Mouse (Mus musculus) neutrophil, adult 5-6 weeks (primary cell): ENCODE measurements around the gene Agtrap. TPM values are rescaled to one million over a fixed set of nuclear protein-coding genes. Genes with fewer than 3 reads are reported as not detected.
A peak's percentile ranks its signal among the peaks of the same experiment; 100 is the strongest.
"Not testable (repeated sequence)": the region's sequence is repeated elsewhere in the genome, so short reads cannot be mapped to it uniquely, and the experiment has no call there.

Experiments used
- ATAC-seq: fragments of 151-379, 151-347 bp; 2 replicates; pipeline ENCODE4 v1.8.0; 2017; ENCODE audit warnings: mild to moderate bottlenecking, moderate TSS enrichment; ENCODE audit not compliant: insufficient number of reproducible peaks, poor library complexity, low FRiP score, severe bottlenecking; ENCODE audit errors: extremely low read depth
- total RNA-seq: library from RNA; stranded (forward); fragments of 200-1000 nt; gene quantifications from 2 replicates; pipeline ENCODE4 v1.2.3, GENCODE M21; 2017

The Agtrap gene
- 19.3 and 20.5 TPM in 2 replicates for total RNA-seq

GRCm38 (mm10) chr4:148087907-148088527 lies at the start of gene Agtrap:
Agtrap (minus strand) TSS chr4:148088031.
- peak; percentile 81 for ATAC-seq

GRCm38 (mm10) chr4:148137503-148137902 lies 49.7 kb upstream of the Agtrap start:
- ATAC-seq: no peak

DNA sequence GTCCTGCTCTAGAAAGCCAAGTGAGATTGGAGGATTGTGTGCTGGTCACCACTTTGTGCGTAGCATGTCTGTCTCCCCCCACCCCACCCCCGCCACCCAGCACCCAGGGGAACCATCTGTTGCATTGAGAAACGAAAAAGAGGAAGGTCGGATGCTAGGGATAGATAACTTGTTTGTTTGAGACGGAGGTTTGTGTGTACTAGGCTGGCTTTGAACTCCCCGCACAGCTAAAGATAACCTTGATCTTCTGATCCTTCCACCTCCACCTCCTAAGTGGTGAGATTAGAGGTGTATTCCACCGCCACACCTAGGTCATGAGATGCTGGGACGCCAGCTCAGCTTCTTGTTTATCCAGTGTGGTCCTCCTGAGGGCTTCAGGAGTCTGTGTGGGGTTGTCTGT lies 47.2 kb upstream of the Agtrap start:
- ATAC-seq: no peak

DNA sequence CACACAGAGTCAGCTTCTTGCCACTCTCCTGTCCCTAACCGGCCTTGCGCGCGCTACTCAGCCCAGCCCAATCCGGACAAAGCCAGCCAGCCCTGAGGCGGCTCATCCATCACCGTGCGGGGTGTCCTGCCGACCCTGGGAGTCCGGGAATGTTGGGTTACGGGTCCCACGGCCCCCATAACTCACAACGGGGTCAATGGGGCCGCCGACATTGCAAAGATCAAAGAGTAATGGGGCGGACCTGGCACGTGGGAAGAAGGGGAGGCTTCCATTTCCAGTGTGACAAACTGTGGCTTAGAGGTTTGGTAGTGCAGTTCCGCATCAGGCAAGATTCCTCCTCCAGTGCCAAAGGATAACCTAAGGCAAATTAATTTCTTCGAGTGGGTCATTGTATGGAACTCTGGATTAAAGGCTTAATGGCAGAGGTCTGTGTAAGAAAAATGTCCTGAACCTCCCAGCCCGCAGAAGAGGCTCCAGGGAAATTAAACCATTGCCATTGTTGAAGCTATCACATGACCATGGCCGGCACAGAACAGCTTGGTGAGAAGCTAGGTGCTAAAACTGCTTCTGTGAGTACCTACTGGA lies 43.8 kb upstream of the Agtrap start:
- ATAC-seq: no peak

DNA sequence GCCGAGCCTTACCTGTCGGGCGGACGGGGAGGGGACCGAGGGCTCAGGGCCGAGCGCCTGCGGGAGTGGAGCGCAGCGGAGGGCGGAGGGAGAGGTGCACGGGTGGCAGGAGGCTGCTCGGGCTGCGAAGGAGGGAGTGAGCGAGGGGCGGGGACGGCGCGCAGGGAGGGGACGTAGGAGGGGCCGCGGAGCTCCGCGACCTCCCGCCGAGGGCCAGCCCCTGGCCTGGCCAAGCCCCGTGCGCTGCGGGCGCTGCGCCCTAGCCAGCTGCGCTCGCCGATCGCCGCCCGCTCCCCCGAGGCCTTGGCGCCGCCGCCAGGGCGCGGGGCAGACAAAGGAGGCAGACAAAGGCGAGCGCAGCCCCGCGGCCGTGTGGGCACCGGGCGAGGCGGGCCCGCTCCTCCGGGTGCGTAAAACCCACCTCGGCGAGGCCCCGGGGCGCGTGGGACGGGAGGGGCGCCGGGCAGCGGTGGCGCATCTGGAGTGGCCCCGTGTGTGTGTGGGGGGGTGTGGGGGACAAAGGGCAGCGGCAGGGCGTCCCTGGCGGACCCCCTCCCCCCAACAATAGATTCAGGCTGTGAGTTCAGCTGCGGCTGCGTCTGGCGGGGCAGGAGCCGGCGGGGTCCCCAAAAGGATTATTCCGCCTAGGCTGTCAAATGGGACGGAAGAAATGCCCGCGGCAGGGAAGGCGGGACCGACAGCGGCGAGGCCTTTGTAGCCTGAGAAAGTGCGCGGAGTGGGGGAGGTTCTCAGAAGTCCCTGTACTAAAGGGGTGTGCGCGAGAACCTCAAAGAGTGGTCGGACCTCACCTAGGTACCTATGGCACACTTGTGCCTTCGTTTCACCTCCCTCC lies 43.0 kb upstream of the Agtrap start, which contains the start of gene Draxin:
Gene Draxin, minus strand, starts transcription at position 138 of the 853 bp plus-strand sequence.
- no peak for ATAC-seq

DNA sequence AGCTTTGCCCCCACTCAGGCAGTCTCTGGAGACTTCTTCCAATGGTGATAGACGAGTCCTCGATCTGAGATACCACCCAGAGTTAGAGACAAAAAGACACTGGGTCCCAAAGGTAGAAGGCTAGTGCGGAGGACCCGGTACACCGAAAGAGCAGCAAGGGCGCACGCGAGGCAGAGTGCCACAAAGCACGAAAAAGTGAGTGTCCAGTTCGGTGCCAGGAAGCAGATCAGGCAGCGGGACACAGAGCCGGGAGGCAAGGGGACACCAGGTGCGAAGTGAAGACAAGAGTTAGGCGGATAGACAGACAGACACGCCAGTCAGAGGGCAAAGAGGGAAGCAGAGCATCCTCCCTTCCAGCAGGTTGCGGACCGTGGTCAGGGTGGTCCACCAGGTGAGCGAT lies 42.3 kb upstream of the Agtrap start, which contains the start of gene Mad2l2:
Gene Mad2l2, plus strand, starts transcription at position 252 of the 400 bp plus-strand sequence.
- ATAC-seq: no peak

DNA sequence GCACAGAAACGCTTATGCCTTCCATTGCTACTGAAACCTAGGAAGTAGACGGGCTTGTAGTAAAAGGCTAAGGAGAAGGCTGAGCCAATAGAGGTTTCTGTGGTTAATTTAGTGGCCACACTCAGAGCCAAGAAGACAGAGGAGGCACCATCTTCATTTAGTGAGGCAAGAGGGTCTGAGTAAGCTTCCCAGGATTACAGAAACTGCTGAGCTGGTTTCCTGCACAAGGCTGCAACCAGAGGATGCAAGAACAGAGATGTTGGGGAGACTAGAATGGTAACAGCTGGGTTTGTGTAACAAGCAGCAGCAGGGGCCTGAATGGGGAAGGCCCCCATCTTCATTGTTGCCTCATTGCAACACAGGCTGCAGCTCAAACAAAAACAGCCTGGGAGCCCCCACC lies 40.8 kb upstream of the Agtrap start:
- ATAC-seq: no peak

- ATAC-seq: no peak
Measured at GRCm38 (mm10) chr4:148128241-148128640, 40.4 kb upstream of the Agtrap start.

- ATAC-seq: no peak
Measured at GRCm38 (mm10) chr4:148122694-148123066, 34.8 kb upstream of the Agtrap start.

DNA sequence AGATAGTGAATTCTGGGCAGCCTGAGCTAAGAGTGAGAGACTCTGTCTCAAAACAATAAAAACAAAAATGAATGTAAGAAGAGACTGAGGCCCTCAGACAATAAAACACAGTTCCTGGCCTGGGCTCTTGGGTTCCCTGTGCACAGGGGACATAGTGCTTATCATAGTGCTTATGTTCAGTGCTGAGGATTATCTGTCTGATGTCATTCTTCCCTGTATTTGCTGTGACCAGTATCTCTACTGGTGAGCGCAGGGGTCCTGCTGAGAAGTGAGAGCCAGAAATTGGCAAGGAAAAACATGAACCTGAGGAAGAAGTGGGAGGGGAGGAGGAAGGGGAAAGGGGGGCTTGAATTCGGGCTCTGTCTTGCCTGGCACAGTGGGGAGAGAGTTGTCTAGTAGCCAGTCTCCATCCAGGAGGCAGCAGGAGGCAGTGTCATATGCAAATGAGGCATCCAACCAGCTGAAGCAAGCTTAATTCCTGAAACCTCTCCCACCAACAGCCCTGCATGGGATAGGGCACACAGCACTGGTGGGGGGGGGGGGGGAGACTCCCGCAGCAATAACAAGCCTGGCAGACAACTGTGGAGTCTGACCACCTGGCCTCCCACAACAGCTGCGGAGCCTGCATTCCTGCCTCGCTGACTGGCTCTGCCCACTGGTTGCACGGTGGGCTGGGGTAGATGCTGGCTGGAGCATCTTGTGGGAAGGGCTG lies 34.3 kb upstream of the Agtrap start:
- ATAC-seq: no peak

DNA sequence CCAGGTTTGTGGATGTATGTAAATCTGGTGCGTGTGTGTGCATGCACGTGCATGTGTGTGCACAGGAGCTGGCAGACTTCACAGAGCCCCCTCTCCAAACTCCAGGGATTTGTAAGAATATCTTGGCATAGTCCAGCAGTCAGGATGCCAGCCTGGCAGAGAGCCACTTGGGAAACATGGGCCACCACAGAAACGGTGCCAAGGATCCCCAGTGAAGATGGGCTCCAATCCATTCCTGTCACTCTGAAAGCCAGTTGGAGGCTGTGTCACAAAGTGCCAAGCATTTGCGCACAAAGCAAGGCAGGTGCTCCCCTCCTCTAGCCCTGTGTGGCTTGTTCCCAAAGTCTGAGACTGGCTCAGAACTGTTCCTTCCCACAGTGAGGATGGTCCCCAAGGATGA lies 33.5 kb upstream of the Agtrap start:
- ATAC-seq: no peak

DNA sequence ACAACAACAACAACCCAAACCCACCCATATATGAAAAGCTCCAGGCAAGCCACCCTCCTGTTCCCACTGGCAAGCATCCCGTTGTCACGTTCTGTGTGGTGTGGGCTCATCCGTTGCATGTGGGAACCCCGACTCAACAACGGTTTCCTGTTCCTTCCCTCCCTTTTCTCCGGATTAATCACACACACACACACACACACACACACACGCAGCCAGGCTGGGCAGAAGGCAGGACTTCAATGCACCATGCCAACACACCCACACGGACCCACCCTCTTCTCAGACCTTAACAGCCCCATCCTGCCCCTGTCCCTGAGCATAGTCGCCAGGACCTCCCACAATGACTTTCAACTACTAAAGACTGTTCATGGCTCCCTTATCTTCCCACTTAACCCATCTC lies 32.7 kb upstream of the Agtrap start:
- no peak for ATAC-seq

DNA sequence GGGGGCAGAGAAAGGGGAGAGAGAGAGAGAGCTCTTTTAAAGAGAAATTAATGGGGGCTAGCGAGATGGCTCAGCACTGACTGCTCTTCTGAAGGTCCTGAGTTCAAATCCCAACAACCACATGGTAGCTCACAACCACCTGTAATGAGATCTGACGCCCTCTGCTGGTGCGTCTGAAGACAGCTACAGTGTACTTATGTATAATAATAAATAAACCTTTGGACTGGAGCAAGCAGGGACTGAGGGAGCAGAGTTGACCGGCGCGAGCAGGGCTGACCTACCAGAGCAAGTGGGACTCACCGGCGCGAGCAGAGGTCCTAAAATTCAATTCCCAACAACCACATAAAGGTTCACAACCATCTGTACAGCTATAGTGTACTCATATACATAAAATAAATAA lies 31.7 kb upstream of the Agtrap start:
- ATAC-seq: not testable (repeated sequence)

- no peak for ATAC-seq
Measured at GRCm38 (mm10) chr4:148117392-148117791, 29.6 kb upstream of the Agtrap start.

- ATAC-seq: no peak
Measured at GRCm38 (mm10) chr4:148116657-148117056, 28.8 kb upstream of the Agtrap start.

DNA sequence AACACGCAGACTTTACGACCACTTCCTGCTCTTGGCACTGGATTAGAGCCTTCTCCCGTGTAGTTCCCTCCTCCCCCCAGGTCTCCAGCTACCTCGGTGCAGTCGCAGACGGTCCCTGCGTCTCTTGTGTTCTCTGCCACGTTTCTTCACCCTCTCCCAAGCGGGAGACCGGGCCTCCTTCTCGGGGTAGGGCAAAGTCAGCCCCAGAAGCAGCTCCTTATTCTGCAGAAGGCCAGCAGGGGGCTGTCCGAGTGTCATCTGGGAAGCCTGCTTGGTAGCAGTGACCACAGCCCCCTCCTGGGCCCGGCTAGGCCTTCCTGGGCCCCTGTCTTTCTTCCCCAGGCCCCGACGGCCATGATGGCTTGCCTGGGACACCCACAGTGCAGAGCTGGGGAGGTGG lies 27.6 kb upstream of the Agtrap start:
- no peak for ATAC-seq

- peak; percentile 87 for ATAC-seq
Measured at GRCm38 (mm10) chr4:148114758-148115391, 27.0 kb upstream of the Agtrap start.

DNA sequence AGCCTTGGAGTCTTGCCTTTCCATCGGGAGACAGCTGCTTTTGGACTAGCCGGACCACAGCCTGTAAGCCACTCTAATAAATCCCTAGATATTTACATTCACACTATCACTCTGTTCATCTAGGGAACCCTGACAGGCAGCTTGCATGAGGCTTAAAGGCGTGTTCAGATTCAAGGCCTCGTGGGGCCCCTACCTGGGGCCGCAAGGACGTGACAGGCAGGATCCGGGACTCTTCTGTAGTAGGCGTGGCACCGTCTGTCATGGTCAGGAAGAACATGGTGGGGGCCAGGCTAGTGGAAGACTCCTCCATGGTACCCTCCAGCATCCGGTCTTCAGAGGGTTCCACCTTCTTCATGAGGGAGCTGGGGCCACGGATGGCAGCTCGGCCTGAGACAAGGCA lies 24.7 kb upstream of the Agtrap start:
- ATAC-seq: no peak

DNA sequence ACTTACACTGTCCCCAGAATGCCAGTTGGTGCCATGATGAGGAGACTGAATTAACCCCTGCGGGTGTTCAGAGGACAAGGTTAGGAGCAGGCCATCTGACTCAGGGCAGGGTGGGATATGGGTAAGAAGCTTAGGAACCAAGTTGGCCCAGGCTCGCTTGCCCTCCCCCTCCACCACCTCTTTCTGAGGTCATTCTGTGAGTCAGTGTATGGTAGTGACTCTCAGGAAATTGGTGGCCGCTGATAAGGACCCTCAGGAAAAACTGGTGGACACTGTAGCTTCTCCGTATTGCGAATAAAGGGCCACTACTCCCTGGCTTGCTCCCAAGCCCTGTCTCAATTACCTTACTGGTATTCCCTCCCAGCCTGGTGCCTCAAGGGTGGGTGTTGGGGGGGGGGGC lies 21.4 kb upstream of the Agtrap start:
- ATAC-seq: no peak
